Mouse (Mus musculus) left cerebral cortex, adult 11 months (tissue): ENCODE data around the gene Krt42.
"Not testable (repeated sequence)": the region's sequence is repeated elsewhere in the genome, so short reads cannot be mapped to it uniquely, and the experiment has no call there.

Experiments used
- DNase-seq: peaks from one replicate; pipeline ENCODE4 v3.0.0; 2022; ENCODE audit warnings: low spot score

Gene Krt42

GRCm38 (mm10) chr11:100278759-100279158 lies 9.1 kb upstream of the Krt42 start:
- no peak for DNase-seq

- DNase-seq = no peak
Measured at GRCm38 (mm10) chr11:100277726-100278480, 8.2 kb upstream of the Krt42 start.

- DNase-seq = no peak
Measured at GRCm38 (mm10) chr11:100275466-100275865, 5.8 kb upstream of the Krt42 start.

- DNase-seq = no peak
Measured at GRCm38 (mm10) chr11:100274719-100275118, 5.0 kb upstream of the Krt42 start.

- DNase-seq = no peak
Measured at GRCm38 (mm10) chr11:100271878-100272277, 2.2 kb upstream of the Krt42 start.

- no peak for DNase-seq
Measured at GRCm38 (mm10) chr11:100262058-100262980, 7.4 kb downstream of the Krt42 start.

GRCm38 (mm10) chr11:100261235-100261605 lies 8.5 kb downstream of the Krt42 start:
- DNase-seq = no peak

GRCm38 (mm10) chr11:100260514-100261234 lies 9.0 kb downstream of the Krt42 start, which contains the start of gene Krt17:
Gene Krt17, minus strand, starts transcription at chr11:100261029.
- no peak for DNase-seq

GRCm38 (mm10) chr11:100259079-100259478 lies 10.6 kb downstream of the Krt42 start:
- DNase-seq = no peak

- no peak for DNase-seq
Measured at GRCm38 (mm10) chr11:100257967-100258366, 11.7 kb downstream of the Krt42 start.

GRCm38 (mm10) chr11:100255514-100255913 lies 14.2 kb downstream of the Krt42 start:
- DNase-seq = no peak

GRCm38 (mm10) chr11:100254360-100255090 lies 15.1 kb downstream of the Krt42 start:
- DNase-seq = no peak

- DNase-seq = no peak
Measured at GRCm38 (mm10) chr11:100248852-100249465, 20.7 kb downstream of the Krt42 start, which contains the start of gene Krt16. Gene Krt16, minus strand, starts transcription at chr11:100248902.

- DNase-seq = not testable (repeated sequence)
Measured at GRCm38 (mm10) chr11:100246471-100246870, 23.2 kb downstream of the Krt42 start.

GRCm38 (mm10) chr11:100240272-100240671 lies 29.4 kb downstream of the Krt42 start:
- not testable (repeated sequence) for DNase-seq

GRCm38 (mm10) chr11:100221741-100222140 lies 47.9 kb downstream of the Krt42 start:
- DNase-seq = no peak

- no peak for DNase-seq
Measured at GRCm38 (mm10) chr11:100219304-100219703, 50.4 kb downstream of the Krt42 start.
